Mouse (Mus musculus): ENCODE results near the gene Sprr3. TPM values are rescaled to one million over a fixed set of nuclear protein-coding genes. Genes with fewer than 3 reads are reported as not detected.
"Not testable (repeated sequence)": the region's sequence is repeated elsewhere in the genome, so short reads cannot be mapped to it uniquely, and the experiment has no call there.

The Sprr3 gene
- polyA plus RNA-seq (2015; fragmentation: Nextera tagmentation; extraction: Ambion mirVana), result 354 and 827 TPM in 2 replicates

- no peak for ATAC-seq (ENCODE audit: insufficient read depth, low FRiP score)
- no peaks in the 10 kb centered on the region for H3K27me3 ChIP-seq (ENCODE audit: control insufficient read depth, insufficient read depth, low read length)
- WGBS, result 52% methylated on average over 2 of the region's 2 CpGs
- no peaks in the 10 kb centered on the region for H3K36me3 ChIP-seq (ENCODE audit: control insufficient read depth, insufficient read depth, low read length)
- no peaks in the 10 kb centered on the region for H3K9me3 ChIP-seq (replicated peaks; ENCODE audit: control insufficient read depth, low read length)
- H3K4me1 ChIP-seq (ENCODE audit: control insufficient read depth, insufficient read depth, low read length), result no peaks in the 10 kb centered on the region
- no peak within 1 kb of the TSS for H3K9ac ChIP-seq (ENCODE audit: low read length)
- no peak within 1 kb of the TSS for H3K4me3 ChIP-seq (replicated peaks; ENCODE audit: low read length)
- no peak within 1 kb of the TSS for H3K27ac ChIP-seq (ENCODE audit: low read length)
- H3K4me2 ChIP-seq (ENCODE audit: low read depth, low read length), result no peak within 1 kb of the TSS
Observed at GRCm38 (mm10) chr3:92458620-92459019, at the start of gene Sprr3. Gene Sprr3, minus strand, starts transcription at chr3:92458720.

DNA sequence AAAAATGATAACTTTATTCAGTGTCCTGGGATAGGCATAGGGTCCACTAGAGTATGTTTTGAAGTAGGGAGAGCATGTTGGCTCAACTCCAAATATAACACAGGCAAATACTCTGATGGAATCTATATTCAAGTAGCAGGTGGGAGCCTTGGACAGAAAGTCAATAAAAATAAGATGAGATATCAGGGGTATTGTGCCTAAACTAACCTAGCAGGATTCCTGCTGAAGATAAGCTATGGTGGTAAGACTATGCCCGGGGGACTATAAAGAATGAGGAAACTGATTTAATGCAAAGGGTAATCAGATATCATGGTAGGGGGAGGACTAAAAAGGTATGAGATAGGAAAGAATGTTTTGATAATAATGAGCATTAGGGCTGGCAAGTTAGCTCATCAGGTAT, 49.7 kb upstream of the Sprr3 start:
- Histone ChIP-seq H3K36me3 (ENCODE audit: control insufficient read depth, insufficient read depth, low read length) (no peaks in the 10 kb centered on the region), H3K27me3 (ENCODE audit: control insufficient read depth, insufficient read depth, low read length) (no peaks in the 10 kb centered on the region), H3K4me1 (ENCODE audit: control insufficient read depth, insufficient read depth, low read length) (no peaks in the 10 kb centered on the region), H3K9ac (ENCODE audit: low read length) (no peak overlapping the region), H3K27ac (ENCODE audit: low read length) (no peak overlapping the region), H3K4me3 (replicated peaks; ENCODE audit: low read length) (no peak overlapping the region), H3K9me3 (replicated peaks; ENCODE audit: control insufficient read depth, low read length) (no peaks in the 10 kb centered on the region), H3K4me2 (ENCODE audit: low read depth, low read length) (no peak overlapping the region)
- peak; percentile 48; the same call in 1 of the 2 replicates for ATAC-seq (ENCODE audit: insufficient read depth, low FRiP score)
- WGBS, result 73% methylated on average over 1 of the region's 1 CpGs

DNA sequence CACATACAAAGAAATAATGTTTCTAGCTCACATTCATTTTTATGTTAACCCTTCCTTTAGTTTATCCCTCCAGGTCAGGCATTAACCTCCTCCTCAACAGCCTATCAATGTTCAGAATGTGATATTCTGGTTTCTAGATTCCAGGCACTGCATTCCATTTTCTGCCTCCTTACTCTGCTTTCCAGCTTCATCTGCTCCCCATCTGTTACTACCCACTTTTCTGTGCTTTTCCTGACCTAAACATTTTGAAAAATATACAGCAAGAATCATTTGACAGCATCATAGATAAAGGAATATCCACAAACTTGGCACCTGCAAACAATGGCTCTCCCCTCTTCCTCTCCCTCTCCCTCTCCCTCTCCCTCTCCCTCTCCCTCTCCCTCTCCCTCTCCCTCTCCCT, 45.0 kb upstream of the Sprr3 start:
- H3K4me1 ChIP-seq (ENCODE audit: control insufficient read depth, insufficient read depth, low read length), result no peaks in the 10 kb centered on the region
- H3K36me3 ChIP-seq (ENCODE audit: control insufficient read depth, insufficient read depth, low read length), result no peaks in the 10 kb centered on the region
- no peak overlapping the region for H3K9ac ChIP-seq (ENCODE audit: low read length)
- no peak overlapping the region for H3K4me3 ChIP-seq (replicated peaks; ENCODE audit: low read length)
- no peaks in the 10 kb centered on the region for H3K9me3 ChIP-seq (replicated peaks; ENCODE audit: control insufficient read depth, low read length)
- ATAC-seq (ENCODE audit: insufficient read depth, low FRiP score), result no peak
- H3K27ac ChIP-seq (ENCODE audit: low read length), result no peak overlapping the region
- H3K4me2 ChIP-seq (ENCODE audit: low read depth, low read length), result no peak overlapping the region
- H3K27me3 ChIP-seq (ENCODE audit: control insufficient read depth, insufficient read depth, low read length), result no peaks in the 10 kb centered on the region

GRCm38 (mm10) chr3:92500393-92500792, 41.9 kb upstream of the Sprr3 start, which contains the start of gene Sprr4:
Gene Sprr4, minus strand, starts transcription at chr3:92500493.
- no peak for ATAC-seq (ENCODE audit: insufficient read depth, low FRiP score)
- Histone ChIP-seq H3K9me3 (replicated peaks; ENCODE audit: control insufficient read depth, low read length) (no peaks in the 10 kb centered on the region), H3K4me2 (ENCODE audit: low read depth, low read length) (no peak within 1 kb of the TSS), H3K27me3 (ENCODE audit: control insufficient read depth, insufficient read depth, low read length) (no peaks in the 10 kb centered on the region), H3K9ac (ENCODE audit: low read length) (no peak within 1 kb of the TSS), H3K4me1 (ENCODE audit: control insufficient read depth, insufficient read depth, low read length) (no peaks in the 10 kb centered on the region), H3K4me3 (replicated peaks; ENCODE audit: low read length) (no peak within 1 kb of the TSS), H3K36me3 (ENCODE audit: control insufficient read depth, insufficient read depth, low read length) (no peaks in the 10 kb centered on the region), H3K27ac (ENCODE audit: low read length) (no peak within 1 kb of the TSS)
- 82% methylated on average over 1 of the region's 1 CpGs for WGBS

DNA sequence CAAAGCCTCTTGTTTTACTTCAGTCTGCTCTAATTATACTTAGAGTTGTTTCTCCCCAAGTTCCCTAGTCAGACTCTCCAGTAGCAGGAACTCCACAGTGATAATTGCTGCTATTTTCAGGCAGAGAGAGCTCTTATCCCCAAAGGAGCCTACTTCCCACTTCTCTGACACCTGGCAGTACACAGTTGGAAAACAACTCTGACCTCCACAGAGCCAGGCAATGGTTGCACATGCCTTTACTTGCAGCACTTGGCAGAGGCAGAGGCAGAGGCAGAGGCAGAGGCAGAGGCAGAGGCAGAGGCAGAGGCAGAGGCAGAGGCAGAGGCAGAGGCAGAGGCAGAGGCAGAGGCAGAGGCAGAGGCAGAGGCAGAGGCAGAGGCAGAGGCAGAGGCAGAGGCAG, 31.7 kb upstream of the Sprr3 start:
- not testable (repeated sequence) for H3K27me3 ChIP-seq (ENCODE audit: control insufficient read depth, insufficient read depth, low read length); H3K9ac ChIP-seq (ENCODE audit: low read length); H3K4me2 ChIP-seq (ENCODE audit: low read depth, low read length); H3K36me3 ChIP-seq (ENCODE audit: control insufficient read depth, insufficient read depth, low read length); H3K4me1 ChIP-seq (ENCODE audit: control insufficient read depth, insufficient read depth, low read length); H3K27ac ChIP-seq (ENCODE audit: low read length); H3K9me3 ChIP-seq (replicated peaks; ENCODE audit: control insufficient read depth, low read length); ATAC-seq (ENCODE audit: insufficient read depth, low FRiP score); H3K4me3 ChIP-seq (replicated peaks; ENCODE audit: low read length)

- no peaks in the 10 kb centered on the region for H3K4me1 ChIP-seq (ENCODE audit: control insufficient read depth, insufficient read depth, low read length)
- H3K9ac ChIP-seq (ENCODE audit: low read length), result no peak overlapping the region
- WGBS, result 21% methylated on average over 1 of the region's 1 CpGs
- ATAC-seq (ENCODE audit: insufficient read depth, low FRiP score), result peak; percentile 84
- no peaks in the 10 kb centered on the region for H3K9me3 ChIP-seq (replicated peaks; ENCODE audit: control insufficient read depth, low read length)
- H3K36me3 ChIP-seq (ENCODE audit: control insufficient read depth, insufficient read depth, low read length), result no peaks in the 10 kb centered on the region
- H3K27ac ChIP-seq (ENCODE audit: low read length), result peak overlapping the region; percentile 91
- no peak overlapping the region for H3K4me2 ChIP-seq (ENCODE audit: low read depth, low read length)
- H3K27me3 ChIP-seq (ENCODE audit: control insufficient read depth, insufficient read depth, low read length), result no peaks in the 10 kb centered on the region
- no peak overlapping the region for H3K4me3 ChIP-seq (replicated peaks; ENCODE audit: low read length)
Observed at GRCm38 (mm10) chr3:92486307-92486706, 27.8 kb upstream of the Sprr3 start.

DNA sequence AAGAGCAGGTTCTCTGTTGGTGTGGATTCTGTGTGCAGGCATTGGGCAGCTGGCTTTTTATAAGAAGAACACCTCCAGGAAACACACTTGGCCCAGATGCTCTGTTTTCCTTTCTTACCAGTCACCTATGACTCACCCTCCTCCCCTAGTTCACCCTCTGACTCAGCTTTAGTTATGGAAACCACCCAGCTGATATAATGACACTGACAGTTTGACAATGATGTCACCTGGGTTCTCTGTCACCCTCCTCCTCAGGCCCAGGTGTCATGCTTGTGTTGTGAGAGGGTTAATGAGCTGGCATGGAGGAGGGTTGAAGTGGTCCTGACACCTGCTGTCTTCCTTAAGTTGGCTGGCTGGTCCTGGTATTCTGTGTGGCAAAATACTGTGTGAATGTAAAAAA, 27.3 kb upstream of the Sprr3 start, which contains the start of gene Sprr1a:
Gene Sprr1a, minus strand, starts transcription at position 33 of the 400 bp plus-strand sequence.
- no peaks in the 10 kb centered on the region for H3K4me1 ChIP-seq (ENCODE audit: control insufficient read depth, insufficient read depth, low read length)
- H3K9me3 ChIP-seq (replicated peaks; ENCODE audit: control insufficient read depth, low read length), result no peaks in the 10 kb centered on the region
- peak within 1 kb of the TSS; percentile 91 for H3K27ac ChIP-seq (ENCODE audit: low read length)
- H3K27me3 ChIP-seq (ENCODE audit: control insufficient read depth, insufficient read depth, low read length), result no peaks in the 10 kb centered on the region
- no peak within 1 kb of the TSS for H3K4me2 ChIP-seq (ENCODE audit: low read depth, low read length)
- ATAC-seq (ENCODE audit: insufficient read depth, low FRiP score), result peak; percentile 79; the same call in 1 of the 2 replicates
- no peaks in the 10 kb centered on the region for H3K36me3 ChIP-seq (ENCODE audit: control insufficient read depth, insufficient read depth, low read length)
- no peak within 1 kb of the TSS for H3K9ac ChIP-seq (ENCODE audit: low read length)
- H3K4me3 ChIP-seq (replicated peaks; ENCODE audit: low read length), result peak within 1 kb of the TSS; percentile 10; the same call in 1 of the 2 replicates

DNA sequence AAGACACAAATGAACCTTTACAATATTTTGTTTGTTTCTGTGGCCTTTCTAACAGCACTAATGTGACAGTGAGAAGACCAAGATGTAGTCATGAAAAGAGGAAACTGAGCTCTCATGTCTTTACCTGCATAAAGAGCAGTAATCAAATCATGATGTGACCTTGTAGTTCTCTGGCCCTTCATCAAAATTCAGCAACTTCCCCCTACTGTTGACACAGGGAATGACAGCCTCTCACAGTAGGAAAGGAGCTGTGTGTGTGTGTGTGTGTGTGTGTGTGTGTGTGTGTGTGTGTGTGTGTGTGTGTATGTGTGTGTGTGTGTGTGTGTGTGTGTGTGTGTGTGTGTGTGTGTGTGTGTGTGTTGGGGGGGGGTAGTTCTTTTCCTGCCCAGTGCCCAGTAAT, 22.7 kb upstream of the Sprr3 start:
- not testable (repeated sequence) for ATAC-seq (ENCODE audit: insufficient read depth, low FRiP score); H3K4me3 ChIP-seq (replicated peaks; ENCODE audit: low read length); H3K27ac ChIP-seq (ENCODE audit: low read length); H3K4me1 ChIP-seq (ENCODE audit: control insufficient read depth, insufficient read depth, low read length); H3K4me2 ChIP-seq (ENCODE audit: low read depth, low read length); H3K27me3 ChIP-seq (ENCODE audit: control insufficient read depth, insufficient read depth, low read length); H3K36me3 ChIP-seq (ENCODE audit: control insufficient read depth, insufficient read depth, low read length); H3K9me3 ChIP-seq (replicated peaks; ENCODE audit: control insufficient read depth, low read length); H3K9ac ChIP-seq (ENCODE audit: low read length)

DNA sequence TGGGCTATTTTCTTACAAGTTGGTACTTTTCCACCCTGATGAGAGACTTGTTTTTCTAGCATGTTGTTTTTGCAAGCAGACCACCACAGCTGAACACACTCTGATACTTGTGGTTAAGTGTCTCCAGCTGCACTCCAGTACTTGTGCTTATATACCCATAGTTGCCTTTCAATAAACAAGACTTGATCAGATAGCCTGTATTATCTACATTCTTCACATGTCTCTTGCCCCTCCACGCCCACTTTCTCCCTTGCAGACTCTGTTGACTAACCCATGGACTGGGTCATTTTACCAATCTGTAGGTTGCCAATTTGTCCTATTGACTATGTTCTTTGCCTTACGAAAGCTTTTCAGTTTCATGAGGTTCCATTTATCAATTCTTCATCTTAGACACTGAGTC, 11.6 kb upstream of the Sprr3 start:
- Histone ChIP-seq H3K4me2 (ENCODE audit: low read depth, low read length) (no peak overlapping the region), H3K9ac (ENCODE audit: low read length) (no peak overlapping the region), H3K27ac (ENCODE audit: low read length) (no peak overlapping the region), H3K36me3 (ENCODE audit: control insufficient read depth, insufficient read depth, low read length) (no peaks in the 10 kb centered on the region), H3K4me1 (ENCODE audit: control insufficient read depth, insufficient read depth, low read length) (no peaks in the 10 kb centered on the region), H3K4me3 (replicated peaks; ENCODE audit: low read length) (no peak overlapping the region), H3K9me3 (replicated peaks; ENCODE audit: control insufficient read depth, low read length) (no peaks in the 10 kb centered on the region), H3K27me3 (ENCODE audit: control insufficient read depth, insufficient read depth, low read length) (no peaks in the 10 kb centered on the region)
- no peak for ATAC-seq (ENCODE audit: insufficient read depth, low FRiP score)
- 79% methylated on average over 2 of the region's 2 CpGs for WGBS

DNA sequence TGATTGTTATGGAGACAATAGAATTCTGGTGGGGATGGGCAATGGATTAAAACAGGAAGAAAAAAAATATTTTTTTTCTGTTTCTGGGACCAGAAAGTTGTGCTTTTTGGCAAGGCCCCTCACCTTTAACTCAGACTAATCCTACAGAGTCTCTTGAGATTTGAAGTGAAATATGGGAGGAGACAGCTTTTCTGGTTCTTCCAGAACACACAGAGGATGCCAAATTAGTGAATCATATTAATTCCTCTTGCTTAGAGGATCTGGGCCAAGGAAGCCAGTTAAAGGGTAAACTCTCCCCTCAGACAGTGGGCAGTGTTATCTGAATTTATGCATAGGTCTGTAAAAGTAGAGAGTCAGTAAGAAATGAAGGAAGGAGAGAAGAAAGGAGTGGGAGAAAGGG, 8.9 kb upstream of the Sprr3 start:
- Histone ChIP-seq H3K27me3 (ENCODE audit: control insufficient read depth, insufficient read depth, low read length) (no peaks in the 10 kb centered on the region), H3K4me3 (replicated peaks; ENCODE audit: low read length) (no peak overlapping the region), H3K4me1 (ENCODE audit: control insufficient read depth, insufficient read depth, low read length) (no peaks in the 10 kb centered on the region), H3K9me3 (replicated peaks; ENCODE audit: control insufficient read depth, low read length) (no peaks in the 10 kb centered on the region), H3K9ac (ENCODE audit: low read length) (no peak overlapping the region), H3K27ac (ENCODE audit: low read length) (no peak overlapping the region), H3K4me2 (ENCODE audit: low read depth, low read length) (no peak overlapping the region), H3K36me3 (ENCODE audit: control insufficient read depth, insufficient read depth, low read length) (no peaks in the 10 kb centered on the region)
- ATAC-seq (ENCODE audit: insufficient read depth, low FRiP score), result no peak
